Mouse (Mus musculus) MEL (cell line): ENCODE measurements around the gene Eapp. TPM values are rescaled to one million over a fixed set of nuclear protein-coding genes. Genes with fewer than 3 reads are reported as not detected.
"Not testable (repeated sequence)": the region's sequence is repeated elsewhere in the genome, so short reads cannot be mapped to it uniquely, and the experiment has no call there.

Experiments used
- DNase-seq: peaks from one replicate; pipeline ENCODE4 v3.0.0; 2011; ENCODE audit warnings: low read depth, low spot score
- H3K27ac ChIP-seq: 2 replicates; pipeline ENCODE4 v1.5.1; 2012; ENCODE audit warnings: low read depth, mild to moderate bottlenecking, control low read depth, low read length, moderate library complexity; ENCODE audit not compliant: control insufficient read depth
- H3K27me3 ChIP-seq, 2 experiments: fragments of 150-350 bp in 1 of 2; sonication (generic) in 1 of 2; 2 replicates each; pipeline ENCODE4 v1.6.1; 2012; ENCODE audit warnings: low read length in 2 of 2, mild to moderate bottlenecking in 2 of 2, improper control_type of control experiment in 1 of 2, moderate library complexity in 1 of 2; ENCODE audit not compliant: insufficient read depth in 2 of 2, control insufficient read depth in 1 of 2
- H3K36me3 ChIP-seq, 2 experiments: 2 replicates each; pipeline ENCODE4 v1.6.1; 2012 to 2014; ENCODE audit warnings: low read length in 2 of 2, improper control_type of control experiment in 1 of 2, inconsistent platforms in 1 of 2, mild to moderate bottlenecking in 1 of 2; ENCODE audit not compliant: insufficient read depth in 2 of 2, control insufficient read depth in 1 of 2
- H3K4me1 ChIP-seq, 2 experiments: fragments of 150-350 bp in 1 of 2; sonication (generic) in 1 of 2; 2 replicates each; pipeline ENCODE4 v1.6.1; 2012; ENCODE audit warnings: low read length in 2 of 2, improper control_type of control experiment in 1 of 2, mild to moderate bottlenecking in 1 of 2; ENCODE audit not compliant: insufficient read depth in 2 of 2, control insufficient read depth in 1 of 2
- H3K4me3 ChIP-seq, 2 experiments: fragments of 150-350 bp in 1 of 2; sonication (generic) in 1 of 2; 2 replicates each; pipeline ENCODE4 v1.5.1; 2012; ENCODE audit warnings: low read depth in 2 of 2, low read length in 2 of 2, mild to moderate bottlenecking in 2 of 2, moderate library complexity in 2 of 2, control low read depth in 1 of 2, improper control_type of control experiment in 1 of 2; ENCODE audit not compliant: control insufficient read depth in 1 of 2, insufficient read depth in 1 of 2
- H3K79me2 ChIP-seq: 2 replicates; pipeline ENCODE4 v1.6.1; 2012; ENCODE audit warnings: mild to moderate bottlenecking, low read length, moderate library complexity; ENCODE audit not compliant: control insufficient read depth, poor library complexity, insufficient read depth
- H3K9ac ChIP-seq: 2 replicates; pipeline ENCODE4 v1.6.1; 2012; ENCODE audit warnings: low read depth, mild to moderate bottlenecking, control low read depth, low read length, moderate library complexity; ENCODE audit not compliant: control insufficient read depth, poor library complexity, severe bottlenecking
- H3K9me3 ChIP-seq: fragments of 150-350 bp; sonication (generic); replicated peaks from 2 replicates; pipeline ENCODE4 v1.6.1; 2012; ENCODE audit warnings: mild to moderate bottlenecking, low read length, improper control_type of control experiment, moderate library complexity; ENCODE audit not compliant: insufficient read depth
- ETS1 ChIP-seq: IDR thresholded peaks from 2 replicates; pipeline ENCODE4 v1.6.1; 2012; ENCODE audit warnings: low read depth, mild to moderate bottlenecking, inconsistent platforms, low read length, improper control_type of control experiment, moderate library complexity
- KAT2A ChIP-seq: conservative IDR thresholded peaks from 2 replicates; pipeline ENCODE4 v1.6.1; 2012; ENCODE audit warnings: low read depth, low read length, improper control_type of control experiment, inconsistent platforms
- MAX ChIP-seq: IDR thresholded peaks from 2 replicates; pipeline ENCODE4 v1.6.1; 2011; ENCODE audit warnings: low read length, improper control_type of control experiment
- MAZ ChIP-seq: IDR thresholded peaks from 2 replicates; pipeline ENCODE4 v1.6.1; 2012; ENCODE audit warnings: low read depth, mild to moderate bottlenecking, inconsistent platforms, low read length, improper control_type of control experiment
- MEF2A ChIP-seq: IDR thresholded peaks from 2 replicates; pipeline ENCODE4 v1.6.1; 2014; ENCODE audit warnings: low read depth, mild to moderate bottlenecking, inconsistent platforms, low read length, improper control_type of control experiment; ENCODE audit not compliant: poor library complexity, insufficient replicate concordance, severe bottlenecking; ENCODE audit errors: extremely low read depth
- MYC ChIP-seq: IDR thresholded peaks from 2 replicates; pipeline ENCODE4 v1.6.1; 2011; ENCODE audit warnings: low read depth, mild to moderate bottlenecking, low read length, improper control_type of control experiment, moderate library complexity
- NRF1 ChIP-seq: IDR thresholded peaks from 2 replicates; pipeline ENCODE4 v1.6.1; 2014; ENCODE audit warnings: low read depth, mild to moderate bottlenecking, inconsistent platforms, low read length, improper control_type of control experiment, moderate library complexity; ENCODE audit not compliant: poor library complexity, insufficient read depth, severe bottlenecking
- POLR2AphosphoS5 ChIP-seq: IDR thresholded peaks from 2 replicates; pipeline ENCODE4 v1.6.1; 2012; ENCODE audit warnings: low read depth, borderline replicate concordance, mild to moderate bottlenecking, inconsistent platforms, low read length, moderate library complexity, mixed read lengths
- TAL1 ChIP-seq: IDR thresholded peaks from 2 replicates; pipeline ENCODE4 v1.6.1; 2012; ENCODE audit warnings: mild to moderate bottlenecking, inconsistent platforms, low read length, moderate library complexity, mixed read lengths
- TBP ChIP-seq: IDR thresholded peaks from 2 replicates; pipeline ENCODE4 v1.8.0; 2011; ENCODE audit warnings: low read depth, low read length, improper control_type of control experiment
- TCF12 ChIP-seq: IDR thresholded peaks from 2 replicates; pipeline ENCODE4 v1.6.1; 2014; ENCODE audit warnings: low read depth, mild to moderate bottlenecking, inconsistent platforms, low read length, improper control_type of control experiment, moderate library complexity
- UBTF ChIP-seq: IDR thresholded peaks from 2 replicates; pipeline ENCODE4 v1.6.1; 2012; ENCODE audit warnings: low read depth, mild to moderate bottlenecking, inconsistent platforms, low read length, improper control_type of control experiment, moderate library complexity, borderline replicate concordance; ENCODE audit not compliant: insufficient read depth
- ZMIZ1 ChIP-seq: IDR thresholded peaks from 2 replicates; pipeline ENCODE4 v1.6.1; 2012; ENCODE audit warnings: low read depth, mild to moderate bottlenecking, inconsistent platforms, low read length, improper control_type of control experiment, moderate library complexity
- ZNF384 ChIP-seq: IDR thresholded peaks from 2 replicates; pipeline ENCODE4 v1.6.1; 2012; ENCODE audit warnings: low read depth, mild to moderate bottlenecking, inconsistent platforms, low read length, improper control_type of control experiment
- polyA plus RNA-seq, 2 experiments: library from polyadenylated mRNA; stranded (reverse) in 1 of 2; unstranded in 1 of 2; fragments of >175 nt in 1 of 2; fragments of >200 nt in 1 of 2; gene quantifications; 2 replicates each; pipeline versions ENCODE4 v1.2.1 to v1.2.4; 2012; ENCODE audit warnings: low replicate concordance in 2 of 2, low read depth in 1 of 2; ENCODE audit not compliant: insufficient read length in 2 of 2, insufficient read depth in 1 of 2, missing spikeins in 1 of 2
- total RNA-seq: library from RNA; depleted of rRNA; stranded (reverse); fragments of 300-350 nt; gene quantifications from 2 replicates; pipeline ENCODE4 v1.2.3, GENCODE M21; 2012

The Eapp gene
- total and polyA plus RNA-seq, 3 experiments = 50.4 to 50.7 TPM; not detected in 1

DNA sequence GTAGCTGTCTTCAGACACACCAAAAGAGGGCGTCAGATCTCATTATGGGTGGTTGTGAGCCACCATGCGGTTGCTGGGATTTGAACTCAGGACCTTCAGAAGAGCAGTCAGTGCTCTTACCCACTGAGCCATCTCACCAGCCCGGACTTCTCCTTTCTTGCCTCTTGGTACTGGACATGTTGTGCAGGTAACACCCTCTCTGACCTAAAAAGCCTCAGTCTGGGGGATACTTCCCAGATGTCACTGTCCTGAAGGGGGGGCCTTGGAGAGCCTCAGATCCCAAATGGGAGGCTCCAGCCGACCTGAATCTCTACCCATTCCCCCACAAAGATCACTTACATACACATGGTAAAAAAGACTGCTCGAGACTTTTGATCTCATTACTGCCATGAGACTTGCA is 34.2 kb downstream of the Eapp start:
- H3K36me3 ChIP-seq, H3K27me3 ChIP-seq, H3K9me3 ChIP-seq, H3K79me2 ChIP-seq, H3K9ac ChIP-seq, H3K4me3 ChIP-seq, DNase-seq, H3K27ac ChIP-seq: not testable (repeated sequence)
- peaks cover 7 to 13% of the 10 kb centered on the region in 2 experiments for H3K4me1 ChIP-seq
- peak; percentile 87 for TF ChIP-seq TBP

DNA sequence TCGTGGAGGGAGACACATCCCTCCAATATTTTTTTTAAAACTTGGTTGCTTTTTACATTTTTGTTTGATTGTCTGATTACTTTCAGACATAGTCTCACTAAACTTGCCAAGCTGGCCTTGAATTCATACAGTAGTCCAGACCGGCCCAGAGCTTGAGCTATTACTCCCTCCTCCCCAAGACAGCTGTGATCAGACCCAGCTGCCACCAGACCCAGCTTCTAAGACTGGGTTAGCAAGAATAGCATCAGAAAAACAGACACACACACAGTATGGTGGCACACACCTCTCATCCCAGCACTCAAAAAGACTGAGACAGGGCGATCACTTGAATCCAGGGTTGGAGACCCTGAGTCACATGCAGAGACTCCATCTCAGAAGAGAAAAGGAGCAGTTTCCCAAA is 35.8 kb downstream of the Eapp start:
- H3K4me3 ChIP-seq = no peak overlapping the region
- H3K9me3 ChIP-seq = no peaks in the 10 kb centered on the region
- H3K9ac ChIP-seq = no peak overlapping the region
- TF ChIP-seq ZMIZ1 (no peak), TBP (no peak), ZNF384 (no peak), TAL1 (no peak), MEF2A (no peak), UBTF (no peak), NRF1 (no peak), MAZ (no peak), KAT2A (no peak), POLR2AphosphoS5 (no peak)
- H3K4me1 ChIP-seq = peaks cover 7 to 13% of the 10 kb centered on the region in 2 experiments
- no peaks in the 10 kb centered on the region for H3K27me3 ChIP-seq
- no peak overlapping the region for H3K27ac ChIP-seq
- H3K36me3 ChIP-seq = peaks cover 0 to 8% of the 10 kb centered on the region in 2 experiments; a peak in 2 of 4 replicates
- no peak for DNase-seq
- H3K79me2 ChIP-seq = peaks cover 5% of the 10 kb centered on the region

DNA sequence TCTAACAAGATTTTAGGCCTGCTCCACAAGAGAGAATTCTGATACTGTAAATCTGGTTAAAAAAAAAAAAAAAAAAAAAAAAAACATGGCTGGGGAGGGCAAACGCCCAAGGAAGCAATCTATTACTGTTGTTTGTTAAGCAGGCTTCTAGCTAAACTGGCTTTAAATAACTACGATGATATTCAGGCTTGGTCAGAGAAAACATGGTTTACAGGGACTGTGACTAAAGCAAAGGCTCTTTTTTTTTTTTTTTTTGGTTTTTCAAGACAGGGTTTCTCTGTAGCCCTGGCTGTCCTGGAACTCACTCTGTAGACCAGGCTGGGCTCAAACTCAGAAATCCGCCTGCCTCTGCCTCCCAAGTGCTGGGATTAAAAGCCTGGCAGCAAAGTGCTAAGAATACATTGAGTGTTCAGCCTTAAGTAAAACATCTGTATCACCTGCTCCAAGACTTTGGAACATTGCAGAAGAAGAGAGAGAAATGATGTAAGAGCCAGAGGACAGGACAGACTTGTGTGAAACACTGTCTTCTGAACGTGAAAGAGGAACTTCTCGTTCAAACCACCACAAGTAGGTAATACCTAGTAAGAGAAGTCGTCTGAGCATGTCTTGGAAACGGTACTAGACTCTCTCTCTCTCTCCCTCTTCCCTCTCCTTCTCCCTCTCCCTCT is 37.1 kb downstream of the Eapp start:
- peak; percentile 82 for DNase-seq
- Histone ChIP-seq H3K4me3 (no peak overlapping the region; a peak in 1 of 4 replicates), H3K9ac (no peak overlapping the region; the same call in 1 of the 2 replicates), H3K4me1 (peaks cover 13 to 17% of the 10 kb centered on the region in 2 experiments), H3K79me2 (peaks cover 13% of the 10 kb centered on the region), H3K27ac (peak overlapping the region; percentile 47), H3K36me3 (peaks cover 0 to 16% of the 10 kb centered on the region in 2 experiments; a peak in 2 of 4 replicates), H3K27me3 (no peaks in the 10 kb centered on the region), H3K9me3 (no peaks in the 10 kb centered on the region)
- TF ChIP-seq ETS1 = peak; percentile 18; the same call in 1 of the 2 replicates
- TF ChIP-seq MYC = 0 out of 2 replicates have a peak, but pooled peaks have one; percentile 31
- peak; percentile 88 for TF ChIP-seq ZNF384
- no peak for TF ChIP-seq TCF12
- 0 out of 2 replicates have a peak, but pooled peaks have one; percentile 19 for TF ChIP-seq MAX
